Mouse (Mus musculus) olfactory bulb, adult 2 months (tissue): ENCODE measurements around the gene Wasf2.

Experiments used
- CTCF ChIP-seq: fragments of 200-500 bp; IDR thresholded peaks from 2 replicates; pipeline ENCODE4 v1.5.1; 2012; ENCODE audit warnings: low read depth, mild to moderate bottlenecking, low read length, moderate library complexity; ENCODE audit not compliant: insufficient read depth
- POLR2A ChIP-seq: fragments of 200-500 bp; IDR thresholded peaks from 2 replicates; pipeline ENCODE4 v1.6.1; 2012; ENCODE audit warnings: mild to moderate bottlenecking, low read depth, low read length, moderate library complexity; ENCODE audit not compliant: insufficient read depth

- TF ChIP-seq CTCF, result no peak
- TF ChIP-seq POLR2A, result peak; percentile 38; the same call in 1 of the 2 replicates
Observed at GRCm38 (mm10) chr4:133092453-133092901, 37.8 kb upstream of the Wasf2 start.
